Mouse (Mus musculus) heart, adult 2 months (tissue): ENCODE measurements around the gene Shroom2. TPM values are rescaled to one million over a fixed set of nuclear protein-coding genes. Genes with fewer than 3 reads are reported as not detected.

Experiments used
- DNase-seq, 2 experiments: peaks; one replicate each; pipeline ENCODE4 v3.0.0; 2021
- H3K27ac ChIP-seq: fragments of 200-600 bp; 2 replicates; pipeline ENCODE4 v1.8.1; 2022
- H3K27me3 ChIP-seq: fragments of 200-500 bp; 2 replicates; pipeline ENCODE4 v1.6.1; 2012; ENCODE audit warnings: mild to moderate bottlenecking, low read length, inconsistent platforms, mixed read lengths; ENCODE audit not compliant: control insufficient read depth, insufficient read depth
- H3K36me3 ChIP-seq: fragments of 200-500 bp; 2 replicates; pipeline ENCODE4 v1.6.1; 2012; ENCODE audit warnings: low read length, inconsistent platforms; ENCODE audit not compliant: control insufficient read depth, insufficient read depth
- H3K4me1 ChIP-seq: fragments of 200-500 bp; 2 replicates; pipeline ENCODE4 v1.6.1; 2011; ENCODE audit warnings: low read length; ENCODE audit not compliant: control insufficient read depth, insufficient read depth
- H3K4me3 ChIP-seq: fragments of 200-600 bp; 2 replicates; pipeline ENCODE4 v1.8.1; 2022
- H3K79me2 ChIP-seq: fragments of 200-500 bp; replicated peaks from 2 replicates; pipeline ENCODE4 v1.6.1; 2012; ENCODE audit warnings: mild to moderate bottlenecking, inconsistent platforms, low read length, moderate library complexity, mixed read lengths; ENCODE audit not compliant: control insufficient read depth, insufficient read depth
- H3K9ac ChIP-seq: fragments of 200-500 bp; 2 replicates; pipeline ENCODE4 v1.6.1; 2012; ENCODE audit warnings: low read depth, mild to moderate bottlenecking, control low read depth, inconsistent platforms, low read length, mixed read lengths
- CTCF ChIP-seq: fragments of 200-600 bp; IDR thresholded peaks from 2 replicates; pipeline ENCODE4 v1.8.1; 2022; ENCODE audit warnings: antibody characterized with exemption, mild to moderate bottlenecking, moderate library complexity
- EP300 ChIP-seq: fragments of 200-500 bp; IDR thresholded peaks from 2 replicates; pipeline ENCODE4 v1.6.1; 2011; ENCODE audit warnings: low read depth, low read length, control low read depth; ENCODE audit not compliant: insufficient read depth
- POLR2A ChIP-seq: fragments of 200-500 bp; IDR thresholded peaks from 2 replicates; pipeline ENCODE4 v1.6.1; 2011; ENCODE audit warnings: mild to moderate bottlenecking, low read depth, low read length, control low read depth; ENCODE audit not compliant: insufficient read depth
- WGBS: fragments of 180-500 bp; shearing (Covaris S2); methylation state at CpG from one replicate; pipeline ENCODE4 v1.1.7; 2018; 5-methylcytosine and 5-hydroxymethylcytosine counted together
- intact Hi-C: fragments of 180-260 bp; cut with DNase I; formaldehyde crosslinking; loops from one replicate; pipeline ENCODE4 v1.15.1; 2025
- polyA plus RNA-seq: library from polyadenylated mRNA; depleted of rRNA; stranded (reverse); fragments of >200 nt; gene quantifications from 2 replicates; pipeline ENCODE4 v1.2.3, GENCODE M21; 2012
- total RNA-seq, 2 experiments: library from RNA; stranded (reverse); gene quantifications; 2 replicates each; pipeline ENCODE4 v1.2.3; 2021

Shroom2 gene
- total and polyA plus RNA-seq, 3 experiments, result 1.3 to 5.2 (median 3.2) TPM

DNA sequence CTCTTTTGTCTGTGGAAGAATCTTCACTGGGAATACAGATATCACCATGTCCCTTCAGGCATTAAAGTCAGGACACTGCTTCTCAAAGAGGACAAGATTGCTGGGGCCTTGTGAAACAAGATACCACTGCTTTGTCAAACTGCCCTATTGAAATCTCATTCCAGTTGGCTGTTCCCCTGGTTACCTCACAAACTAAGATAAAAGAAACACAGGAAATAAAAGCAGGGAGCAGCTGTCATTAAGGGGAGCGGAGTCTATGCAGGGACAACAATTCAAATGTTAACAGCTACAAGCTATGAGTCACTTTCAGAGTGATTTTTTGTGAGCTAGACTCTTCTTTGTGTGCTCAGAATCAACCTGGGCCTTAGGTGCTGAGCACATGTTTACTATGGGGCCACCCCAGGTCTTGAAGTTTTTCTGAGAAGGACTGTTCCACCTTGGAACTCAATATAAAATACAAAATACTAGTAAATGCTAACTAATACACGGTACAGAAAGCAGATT, 78.4 kb downstream of the Shroom2 start:
- no peak for DNase-seq
- Histone ChIP-seq H3K36me3 (no peaks in the 10 kb centered on the region), H3K4me1 (no peaks in the 10 kb centered on the region), H3K27ac (no peak overlapping the region), H3K4me3 (no peak overlapping the region), H3K9ac (no peak overlapping the region), H3K27me3 (no peaks in the 10 kb centered on the region), H3K79me2 (no peaks in the 10 kb centered on the region)
- TF ChIP-seq CTCF (no peak), EP300 (no peak)
- intact Hi-C loops, result no loop called here
- 45% methylated on average over 2 of the region's 2 CpGs for WGBS

DNA sequence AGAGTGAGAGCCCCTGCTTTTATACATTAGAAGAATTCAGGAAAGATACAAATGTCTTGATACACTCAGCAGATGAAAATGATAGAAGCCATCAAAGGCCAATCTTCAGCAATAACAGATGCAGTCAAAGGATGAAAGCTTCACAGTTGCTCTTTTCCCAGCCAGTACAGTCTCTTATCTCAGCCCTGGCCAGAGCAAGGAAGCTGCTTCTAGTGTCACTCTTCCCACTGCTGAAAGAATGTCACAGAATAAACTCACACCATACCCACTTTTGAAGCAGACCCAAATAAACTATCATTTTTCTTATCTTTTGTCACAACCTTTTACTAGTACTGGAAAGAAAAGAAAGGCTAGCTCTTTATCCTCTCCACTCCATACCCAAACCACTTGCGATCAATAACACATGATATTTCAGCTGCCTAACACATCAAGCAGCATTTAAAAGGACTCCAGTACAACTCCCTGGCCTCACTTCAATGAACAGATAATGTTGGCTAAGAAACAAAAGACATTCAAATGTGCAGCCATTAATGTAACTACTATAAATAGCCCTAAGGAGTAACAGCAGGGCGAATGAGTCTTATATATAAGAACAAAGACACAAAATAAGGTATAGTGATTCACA, 90.0 kb downstream of the Shroom2 start:
- Histone ChIP-seq H3K27ac (no peak overlapping the region), H3K27me3 (no peaks in the 10 kb centered on the region), H3K9ac (no peak overlapping the region), H3K4me1 (no peaks in the 10 kb centered on the region), H3K36me3 (no peaks in the 10 kb centered on the region), H3K4me3 (no peak overlapping the region), H3K79me2 (no peaks in the 10 kb centered on the region)
- DNase-seq, result no peak
- TF ChIP-seq CTCF (no peak), EP300 (no peak), POLR2A (no peak)
- intact Hi-C loops, result no loop called here
- 37% methylated on average over 2 of the region's 2 CpGs for WGBS

DNA sequence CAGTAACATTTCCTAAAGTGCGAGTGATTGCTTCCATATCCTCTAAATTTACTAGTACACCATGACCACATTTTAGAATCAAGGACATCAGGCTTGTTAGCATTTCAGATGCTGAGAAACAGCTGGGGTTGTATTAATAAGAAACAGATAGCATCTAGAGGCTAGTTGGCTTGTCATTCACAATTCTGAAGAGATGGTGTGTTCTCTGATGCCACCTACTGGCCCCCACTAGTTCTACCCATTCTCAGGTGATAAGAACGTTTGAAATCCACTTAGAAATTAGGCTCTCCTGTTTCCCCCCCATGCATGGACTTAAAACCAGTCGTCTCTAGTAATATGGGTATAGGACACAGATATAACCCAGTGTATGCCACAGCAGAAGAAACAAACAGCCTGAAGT, 92.9 kb downstream of the Shroom2 start:
- intact Hi-C loops, result no loop called here
- DNase-seq, result no peak
- no peak overlapping the region for H3K4me3 ChIP-seq
- no peaks in the 10 kb centered on the region for H3K27me3 ChIP-seq
- no peaks in the 10 kb centered on the region for H3K36me3 ChIP-seq
- H3K9ac ChIP-seq, result no peak overlapping the region
- no peaks in the 10 kb centered on the region for H3K79me2 ChIP-seq
- TF ChIP-seq POLR2A, result no peak
- peak; percentile 63 for TF ChIP-seq CTCF
- TF ChIP-seq EP300, result no peak
- no peaks in the 10 kb centered on the region for H3K4me1 ChIP-seq
- 49% methylated on average over 3 of the region's 3 CpGs for WGBS
- no peak overlapping the region for H3K27ac ChIP-seq

DNA sequence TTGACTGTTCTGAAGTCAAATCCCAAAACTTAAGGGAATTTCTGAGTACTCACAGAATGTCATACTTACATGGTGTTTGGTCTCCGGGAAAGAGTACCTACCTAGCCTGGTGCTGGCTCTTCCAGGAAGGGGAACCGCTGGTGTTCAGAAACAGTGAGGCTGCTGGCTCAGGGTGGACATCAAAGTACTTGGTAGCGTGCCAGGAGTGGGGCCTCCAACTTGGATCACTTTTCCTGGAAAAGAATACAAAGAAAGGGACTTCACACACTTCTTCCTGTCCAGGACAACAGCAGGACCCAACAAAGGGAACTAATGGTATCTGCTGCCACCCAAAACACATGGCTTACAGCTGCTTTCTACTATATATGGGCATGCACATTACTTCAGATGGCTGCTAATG, 95.8 kb downstream of the Shroom2 start:
- Histone ChIP-seq H3K4me3 (no peak overlapping the region), H3K27ac (no peak overlapping the region), H3K9ac (no peak overlapping the region), H3K36me3 (no peaks in the 10 kb centered on the region), H3K79me2 (no peaks in the 10 kb centered on the region), H3K4me1 (no peaks in the 10 kb centered on the region), H3K27me3 (no peaks in the 10 kb centered on the region)
- intact Hi-C loops, result no loop called here
- WGBS, result 53% methylated on average over 3 of the region's 3 CpGs
- TF ChIP-seq POLR2A (no peak), EP300 (no peak), CTCF (no peak)
- DNase-seq, result no peak

DNA sequence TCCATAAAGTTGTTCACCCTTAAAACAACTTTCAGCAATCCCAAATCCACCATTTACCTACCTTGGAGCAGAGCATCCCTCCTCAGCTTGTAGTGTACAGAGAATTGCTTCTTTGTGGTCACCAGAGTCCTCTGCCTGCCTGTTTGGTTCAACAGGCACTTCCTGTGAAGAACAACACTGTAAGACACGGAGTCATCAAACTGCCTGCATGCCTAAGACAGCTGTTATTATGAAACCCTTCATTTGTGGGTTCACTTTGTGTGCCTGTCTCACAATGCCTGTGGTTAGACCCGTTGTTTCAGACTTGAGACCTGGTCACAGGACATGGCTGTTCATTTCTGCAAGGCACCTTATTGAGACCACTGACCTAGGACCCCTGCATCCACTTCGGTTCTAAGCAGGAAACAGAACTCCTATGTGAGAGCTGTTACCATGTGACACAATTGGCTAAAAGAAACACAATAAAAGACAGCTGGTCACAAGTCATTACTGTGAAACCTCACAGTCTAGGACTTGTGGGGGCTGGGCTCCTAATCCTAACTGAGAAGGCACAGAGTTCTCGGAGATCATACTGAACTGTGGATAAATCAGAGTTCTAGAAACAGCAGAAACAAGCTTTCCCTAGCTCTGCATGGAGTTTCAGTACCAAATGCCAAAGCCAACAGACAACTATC, 111.8 kb downstream of the Shroom2 start:
- no peak overlapping the region for H3K9ac ChIP-seq
- intact Hi-C loops, result no loop called here
- TF ChIP-seq EP300 (no peak), POLR2A (no peak), CTCF (no peak)

GRCm38 (mm10) chrX:152656609-152656939, 112.7 kb downstream of the Shroom2 start:
- intact Hi-C loops, result no loop called here
- H3K4me3 ChIP-seq, result no peak overlapping the region
- no peaks in the 10 kb centered on the region for H3K79me2 ChIP-seq
- no peaks in the 10 kb centered on the region for H3K27me3 ChIP-seq
- DNase-seq, result no peak
- no peaks in the 10 kb centered on the region for H3K4me1 ChIP-seq
- no peak overlapping the region for H3K27ac ChIP-seq
- TF ChIP-seq CTCF (no peak), EP300 (no peak), POLR2A (no peak)
- 94% methylated on average over 2 of the region's 2 CpGs for WGBS
- H3K36me3 ChIP-seq, result no peaks in the 10 kb centered on the region
- H3K9ac ChIP-seq, result no peak overlapping the region

More for the DNA sequence above, 111.8 kb downstream of the Shroom2 start:
- H3K27ac ChIP-seq, result no peak overlapping the region
- no peaks in the 10 kb centered on the region for H3K27me3 ChIP-seq
- H3K4me3 ChIP-seq, result no peak overlapping the region
- no peaks in the 10 kb centered on the region for H3K79me2 ChIP-seq
- WGBS, result 53% methylated on average over 4 of the region's 4 CpGs
- no peak for DNase-seq
- H3K36me3 ChIP-seq, result no peaks in the 10 kb centered on the region
- no peaks in the 10 kb centered on the region for H3K4me1 ChIP-seq
